Mouse (Mus musculus) cortical plate, adult 2 months (tissue): ENCODE results near the gene Olfr1217.

Experiments
- CTCF ChIP-seq: fragments of 200-500 bp; IDR thresholded peaks from 2 replicates; pipeline ENCODE4 v1.5.1; 2011; ENCODE audit warnings: mild to moderate bottlenecking, control low read depth, low read length; ENCODE audit not compliant: insufficient read depth; ENCODE audit errors: extremely low read depth
- POLR2A ChIP-seq: fragments of 200-500 bp; IDR thresholded peaks from 2 replicates; pipeline ENCODE4 v1.6.1; 2011; ENCODE audit warnings: mild to moderate bottlenecking, low read length, control low read depth; ENCODE audit not compliant: insufficient read depth; ENCODE audit errors: extremely low read depth

GRCm38 (mm10) chr2:89081487-89081886, 49.6 kb upstream of the Olfr1217 start:
- TF ChIP-seq CTCF (no peak), POLR2A (no peak)
